Mouse (Mus musculus): ENCODE data around the gene Gm20390. TPM values are rescaled to one million over a fixed set of nuclear protein-coding genes. Genes with fewer than 3 reads are reported as not detected.
"Not testable (repeated sequence)": the region's sequence is repeated elsewhere in the genome, so short reads cannot be mapped to it uniquely, and the experiment has no call there.

Gm20390 gene
- polyA plus RNA-seq, 1 experiment from 2014 or later = 273 TPM

- DNase-seq (ENCODE audit: low spot score) = no peak
These were observed 39.0 kb downstream of the Gm20390 start for GRCm38 (mm10) chr11:93929106-93929505.

GRCm38 (mm10) chr11:93915019-93915418, 53.1 kb downstream of the Gm20390 start:
- 95% methylated on average over 2 of the region's 2 CpGs for WGBS
- not testable (repeated sequence) for H3K9ac ChIP-seq (ENCODE audit: low read length); ATAC-seq (ENCODE audit: low FRiP score, low TSS enrichment); H3K27ac ChIP-seq (replicated peaks); H3K27me3 ChIP-seq (ENCODE audit: control insufficient read depth, insufficient read depth, low read length); DNase-seq (ENCODE audit: low spot score); H3K4me3 ChIP-seq (ENCODE audit: low read depth, low read length); H3K9me3 ChIP-seq (ENCODE audit: control insufficient read depth, low read length); H3K4me1 ChIP-seq (replicated peaks; ENCODE audit: control insufficient read depth, insufficient read depth); H3K4me2 ChIP-seq (replicated peaks; ENCODE audit: low read depth)
- peaks cover 13% of the 10 kb centered on the region; the same call in 1 of the 2 replicates for H3K36me3 ChIP-seq (ENCODE audit: control insufficient read depth, insufficient read depth, low read length)

More at GRCm38 (mm10) chr11:93929106-93929505, 39.0 kb downstream of the Gm20390 start:
- Histone ChIP-seq H3K36me3 (ENCODE audit: control insufficient read depth, insufficient read depth, low read length) (peaks cover 20% of the 10 kb centered on the region), H3K4me3 (ENCODE audit: low read depth, low read length) (no peak overlapping the region), H3K4me2 (replicated peaks; ENCODE audit: low read depth) (no peak overlapping the region), H3K27ac (replicated peaks) (no peak overlapping the region), H3K27me3 (ENCODE audit: control insufficient read depth, insufficient read depth, low read length) (no peaks in the 10 kb centered on the region), H3K9ac (ENCODE audit: low read length) (no peak overlapping the region), H3K4me1 (replicated peaks; ENCODE audit: control insufficient read depth, insufficient read depth) (no peaks in the 10 kb centered on the region), H3K9me3 (ENCODE audit: control insufficient read depth, low read length) (no peaks in the 10 kb centered on the region)
- no peak for TF ChIP-seq EP300 (optimal IDR thresholded peaks at IDR 0.05)
- 0 out of 2 replicates have a peak, but pooled peaks have one; percentile 20 for TF ChIP-seq CTCF (IDR thresholded peaks at IDR 0.05; ENCODE audit: low read depth)
- ATAC-seq (ENCODE audit: low FRiP score, low TSS enrichment) = no peak

GRCm38 (mm10) chr11:93911603-93912002, 56.5 kb downstream of the Gm20390 start:
- Histone ChIP-seq H3K4me1 (replicated peaks; ENCODE audit: control insufficient read depth, insufficient read depth) (no peaks in the 10 kb centered on the region), H3K4me3 (ENCODE audit: low read depth, low read length) (no peak overlapping the region), H3K27ac (replicated peaks) (no peak overlapping the region), H3K4me2 (replicated peaks; ENCODE audit: low read depth) (no peak overlapping the region), H3K36me3 (ENCODE audit: control insufficient read depth, insufficient read depth, low read length) (peaks cover 12% of the 10 kb centered on the region; the same call in 1 of the 2 replicates), H3K9me3 (ENCODE audit: control insufficient read depth, low read length) (no peaks in the 10 kb centered on the region), H3K9ac (ENCODE audit: low read length) (no peak overlapping the region), H3K27me3 (ENCODE audit: control insufficient read depth, insufficient read depth, low read length) (no peaks in the 10 kb centered on the region)
- WGBS = 71% methylated on average over 3 of the region's 3 CpGs
- DNase-seq (ENCODE audit: low spot score) = no peak
- ATAC-seq (ENCODE audit: low FRiP score, low TSS enrichment) = no peak
- TF ChIP-seq CTCF (IDR thresholded peaks at IDR 0.05; ENCODE audit: low read depth) = no peak

- WGBS = 80% methylated on average over 9 of the region's 9 CpGs
These were observed 59.3 kb downstream of the Gm20390 start for GRCm38 (mm10) chr11:93908829-93909228.

GRCm38 (mm10) chr11:93907839-93908238, 60.3 kb downstream of the Gm20390 start:
- no peak overlapping the region for H3K27ac ChIP-seq (replicated peaks)
- 64% methylated on average over 3 of the region's 3 CpGs for WGBS
- DNase-seq (ENCODE audit: low spot score) (no peak), ATAC-seq (ENCODE audit: low FRiP score, low TSS enrichment) (no peak)
- H3K9ac ChIP-seq (ENCODE audit: low read length) = no peak overlapping the region
- H3K4me1 ChIP-seq (replicated peaks; ENCODE audit: control insufficient read depth, insufficient read depth) = no peaks in the 10 kb centered on the region
- H3K36me3 ChIP-seq (ENCODE audit: control insufficient read depth, insufficient read depth, low read length) = peaks cover 12% of the 10 kb centered on the region
- TF ChIP-seq CTCF (IDR thresholded peaks at IDR 0.05; ENCODE audit: low read depth) (no peak), EP300 (optimal IDR thresholded peaks at IDR 0.05) (no peak)
- H3K4me3 ChIP-seq (ENCODE audit: low read depth, low read length) = no peak overlapping the region
- H3K27me3 ChIP-seq (ENCODE audit: control insufficient read depth, insufficient read depth, low read length) = no peaks in the 10 kb centered on the region
- no peaks in the 10 kb centered on the region for H3K9me3 ChIP-seq (ENCODE audit: control insufficient read depth, low read length)
- no peak overlapping the region for H3K4me2 ChIP-seq (replicated peaks; ENCODE audit: low read depth)

More at GRCm38 (mm10) chr11:93908829-93909228, 59.3 kb downstream of the Gm20390 start:
- DNase-seq (ENCODE audit: low spot score) = no peak
- no peaks in the 10 kb centered on the region for H3K4me1 ChIP-seq (replicated peaks; ENCODE audit: control insufficient read depth, insufficient read depth)
- no peaks in the 10 kb centered on the region for H3K27me3 ChIP-seq (ENCODE audit: control insufficient read depth, insufficient read depth, low read length)
- H3K4me2 ChIP-seq (replicated peaks; ENCODE audit: low read depth) = no peak overlapping the region
- peaks cover 15% of the 10 kb centered on the region for H3K36me3 ChIP-seq (ENCODE audit: control insufficient read depth, insufficient read depth, low read length)
- no peak overlapping the region for H3K4me3 ChIP-seq (ENCODE audit: low read depth, low read length)
- H3K27ac ChIP-seq (replicated peaks) = no peak overlapping the region
- ATAC-seq (ENCODE audit: low FRiP score, low TSS enrichment) = no peak
- no peak overlapping the region for H3K9ac ChIP-seq (ENCODE audit: low read length)
- H3K9me3 ChIP-seq (ENCODE audit: control insufficient read depth, low read length) = no peaks in the 10 kb centered on the region
- TF ChIP-seq CTCF (IDR thresholded peaks at IDR 0.05; ENCODE audit: low read depth) (no peak), EP300 (optimal IDR thresholded peaks at IDR 0.05) (no peak)

GRCm38 (mm10) chr11:93906834-93907233, 61.3 kb downstream of the Gm20390 start:
- no peak for ATAC-seq (ENCODE audit: low FRiP score, low TSS enrichment)
- H3K36me3 ChIP-seq (ENCODE audit: control insufficient read depth, insufficient read depth, low read length) = peaks cover 12% of the 10 kb centered on the region

More at GRCm38 (mm10) chr11:93906834-93907233, 61.3 kb downstream of the Gm20390 start:
- no peak overlapping the region for H3K27ac ChIP-seq (replicated peaks)
- no peak overlapping the region for H3K9ac ChIP-seq (ENCODE audit: low read length)
- H3K4me1 ChIP-seq (replicated peaks; ENCODE audit: control insufficient read depth, insufficient read depth) = no peaks in the 10 kb centered on the region
- no peak for DNase-seq (ENCODE audit: low spot score)
- no peaks in the 10 kb centered on the region for H3K27me3 ChIP-seq (ENCODE audit: control insufficient read depth, insufficient read depth, low read length)
- no peak overlapping the region for H3K4me3 ChIP-seq (ENCODE audit: low read depth, low read length)
- WGBS = 80% methylated on average over 4 of the region's 4 CpGs
- TF ChIP-seq CTCF (IDR thresholded peaks at IDR 0.05; ENCODE audit: low read depth) (no peak), EP300 (optimal IDR thresholded peaks at IDR 0.05) (no peak)
- no peaks in the 10 kb centered on the region for H3K9me3 ChIP-seq (ENCODE audit: control insufficient read depth, low read length)
- H3K4me2 ChIP-seq (replicated peaks; ENCODE audit: low read depth) = no peak overlapping the region

Other genes with a start within 250 kb of the Gm20390 start
- gene Utp18, start 82.5 kb downstream of the Gm20390 start, polyA plus RNA-seq (2015; fragmentation: Nextera tagmentation; extraction: Ambion mirVana) = 16.4 and 17.5 TPM in 2 replicates
- 8.9 and 9.0 TPM in 2 replicates for gene Mbtd1, start 82.4 kb downstream of the Gm20390 start, polyA plus RNA-seq (2015; fragmentation: Nextera tagmentation; extraction: Ambion mirVana)
- 376 and 433 TPM in 2 replicates for gene Nme2, start 12.0 kb downstream of the Gm20390 start, polyA plus RNA-seq (2015; fragmentation: Nextera tagmentation; extraction: Ambion mirVana)
- gene Nme1, start 228 bp upstream of the Gm20390 start, polyA plus RNA-seq (2015; fragmentation: Nextera tagmentation; extraction: Ambion mirVana) = 93.8 and 106 TPM in 2 replicates
- 30.2 and 32.5 TPM in 2 replicates for gene Spag9, start 27.8 kb upstream of the Gm20390 start, polyA plus RNA-seq (2015; fragmentation: Nextera tagmentation; extraction: Ambion mirVana)
- gene Tob1, start 243.2 kb upstream of the Gm20390 start, polyA plus RNA-seq (2015; fragmentation: Nextera tagmentation; extraction: Ambion mirVana) = 71.1 and 74.1 TPM in 2 replicates

Data from stomach, postnatal 0 days (tissue).